Mouse (Mus musculus) splenic B cell, adult 2 months (primary cell): ENCODE measurements at regions not wholly inside any gene's neighbourhood (a gene's known extent, or its start where the extent isn't known, plus 50 kb on each side); places are given as distances from the start of the nearest gene placed in this dataset.

Experiments used
- DNase-seq: peaks from one replicate; pipeline ENCODE4 v3.0.0-alpha.2; 2011; ENCODE audit warnings: low read depth, low spot score
- H3K27me3 ChIP-seq: 2 replicates; pipeline ENCODE4 v1.6.1; 2012; ENCODE audit warnings: mild to moderate bottlenecking, low read length, moderate library complexity, mixed read lengths; ENCODE audit not compliant: control insufficient read depth, poor library complexity, insufficient read depth, severe bottlenecking
- H3K36me3 ChIP-seq: 2 replicates; pipeline ENCODE4 v1.6.1; 2012; ENCODE audit warnings: mild to moderate bottlenecking, low read length, moderate library complexity, mixed read lengths; ENCODE audit not compliant: control insufficient read depth, poor library complexity, insufficient read depth, severe bottlenecking

DNA sequence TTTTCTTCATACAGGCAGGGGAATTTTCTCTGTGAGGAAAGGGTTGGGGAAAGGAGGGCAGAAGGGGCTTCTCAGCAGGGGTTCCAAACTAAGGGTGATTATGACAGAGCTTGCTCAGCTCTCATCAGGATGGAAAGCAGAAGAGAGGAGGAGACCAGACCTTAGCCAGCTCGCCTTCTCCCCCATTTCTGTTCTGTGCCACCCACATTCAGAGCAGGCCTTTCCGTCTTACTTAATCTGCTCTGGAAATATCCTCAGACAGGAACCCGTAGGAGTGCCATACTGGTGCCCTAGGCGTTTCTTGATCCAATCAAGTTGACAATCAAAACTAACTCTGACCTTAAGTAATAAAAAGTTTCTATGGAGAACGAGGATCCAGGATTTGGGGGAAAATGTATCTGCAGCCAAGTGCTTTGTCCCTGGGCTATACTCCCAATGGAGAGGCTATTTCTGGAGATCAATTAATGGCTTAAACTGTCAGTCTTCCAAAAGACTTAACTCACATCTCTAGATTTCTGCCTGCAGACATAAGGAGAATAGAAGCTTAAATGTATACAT, 258.6 kb downstream of the Kcnj2 start:
- DNase-seq, result no peak
- no peaks in the 10 kb centered on the region for H3K36me3 ChIP-seq
- no peaks in the 10 kb centered on the region for H3K27me3 ChIP-seq

DNA sequence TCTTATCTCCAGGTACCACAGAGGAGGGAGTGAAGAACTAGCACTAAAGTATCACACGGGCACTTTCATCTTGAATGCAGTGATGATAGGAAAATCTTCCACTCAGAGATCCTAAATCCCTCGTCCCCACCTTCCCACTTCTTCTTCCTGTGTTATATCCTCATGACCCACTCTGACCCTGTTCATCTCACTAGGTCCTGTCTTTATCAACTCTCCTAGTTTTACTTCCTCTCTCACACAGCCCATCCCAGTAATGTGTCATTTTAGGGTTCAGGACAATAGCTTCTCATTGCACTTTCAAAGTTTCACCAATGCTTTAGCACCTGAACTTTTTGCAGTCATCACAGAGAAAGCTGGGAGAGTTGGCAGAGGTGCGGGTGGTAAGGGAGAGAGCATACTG, 261.0 kb downstream of the Kcnj2 start:
- no peaks in the 10 kb centered on the region for H3K36me3 ChIP-seq
- no peak for DNase-seq
- H3K27me3 ChIP-seq, result no peaks in the 10 kb centered on the region

DNA sequence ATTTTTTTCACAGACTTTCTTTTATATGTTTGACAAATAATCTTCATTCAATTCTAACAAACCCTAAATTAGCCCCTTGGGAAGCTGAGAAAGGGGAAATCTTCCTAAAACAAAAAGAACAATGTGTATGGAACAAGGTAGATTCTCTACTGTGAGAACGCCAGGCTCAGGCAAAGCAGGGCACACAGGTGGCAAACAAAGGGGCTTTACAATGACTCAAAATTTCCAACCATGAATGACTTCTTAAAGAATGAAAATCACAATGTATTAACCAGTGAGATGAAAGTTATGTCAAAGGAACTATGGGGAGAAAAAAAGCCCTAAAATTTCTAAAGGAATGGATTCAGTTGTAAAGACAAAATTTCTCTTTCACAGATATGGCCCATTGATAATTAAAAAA, 262.3 kb downstream of the Kcnj2 start:
- no peaks in the 10 kb centered on the region for H3K36me3 ChIP-seq
- H3K27me3 ChIP-seq, result no peaks in the 10 kb centered on the region
- DNase-seq, result no peak

DNA sequence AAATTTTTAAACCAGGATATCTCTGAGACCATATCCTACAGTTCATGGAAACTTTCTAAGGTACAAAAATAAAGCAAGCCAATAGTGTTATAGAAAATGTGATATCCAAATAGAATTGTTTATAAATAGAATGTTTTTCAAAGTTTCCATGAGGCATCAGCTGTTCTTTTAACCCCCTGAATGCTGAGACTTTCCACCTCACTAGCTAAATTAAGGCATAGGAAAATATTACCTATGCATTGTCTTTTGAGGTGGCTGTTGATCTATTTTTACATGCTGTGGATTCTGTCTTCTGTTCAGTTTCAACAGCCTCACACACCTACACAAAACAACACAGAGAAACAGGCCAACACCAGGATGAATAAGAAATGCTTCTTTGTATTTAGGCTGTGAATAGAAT, 265.6 kb downstream of the Kcnj2 start:
- no peak for DNase-seq
- Histone ChIP-seq H3K36me3 (no peaks in the 10 kb centered on the region), H3K27me3 (no peaks in the 10 kb centered on the region)

DNA sequence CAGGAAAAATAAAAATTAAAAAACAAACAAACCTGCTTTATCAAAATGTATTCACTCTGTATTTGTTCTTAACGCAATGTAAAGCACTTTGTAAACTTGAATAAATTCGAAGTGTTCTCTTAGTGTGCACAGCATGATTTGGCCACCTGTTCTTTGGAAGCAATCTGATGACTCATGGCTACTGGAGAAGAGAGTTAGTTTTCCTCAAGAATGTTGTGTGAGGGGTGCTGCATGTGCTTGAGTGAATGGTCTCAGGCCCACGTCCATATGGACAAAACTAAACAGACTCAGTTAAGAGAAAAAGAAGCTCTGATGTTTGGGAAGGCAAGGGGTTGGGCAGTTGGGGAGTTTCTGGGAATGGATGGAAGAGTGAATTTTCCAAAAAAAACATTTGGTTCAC, 267.1 kb downstream of the Kcnj2 start:
- H3K27me3 ChIP-seq, result no peaks in the 10 kb centered on the region
- no peak for DNase-seq

DNA sequence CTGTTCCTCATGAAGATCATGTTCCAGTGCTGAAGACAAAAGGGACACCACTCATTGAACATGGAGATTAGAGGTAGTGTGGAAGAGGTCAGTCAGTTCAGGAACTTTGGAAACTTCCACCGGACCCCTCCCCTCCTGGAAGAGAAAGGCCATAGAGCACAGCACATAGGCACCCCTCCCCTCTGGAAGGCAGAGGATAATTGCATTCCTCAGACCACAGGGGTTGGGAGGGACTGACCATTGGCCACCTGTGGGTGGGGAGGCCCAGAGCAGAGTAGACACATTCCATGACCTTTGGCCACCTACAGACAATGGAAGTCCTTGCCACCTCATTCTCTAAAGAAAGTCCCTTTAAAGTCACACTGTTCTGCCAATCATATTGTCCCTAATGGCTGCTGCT, 281.6 kb downstream of the Kcnj2 start:
- no peaks in the 10 kb centered on the region for H3K27me3 ChIP-seq
- DNase-seq, result no peak
- no peaks in the 10 kb centered on the region for H3K36me3 ChIP-seq

More for the DNA sequence above, 267.1 kb downstream of the Kcnj2 start:
- H3K36me3 ChIP-seq, result no peaks in the 10 kb centered on the region

DNA sequence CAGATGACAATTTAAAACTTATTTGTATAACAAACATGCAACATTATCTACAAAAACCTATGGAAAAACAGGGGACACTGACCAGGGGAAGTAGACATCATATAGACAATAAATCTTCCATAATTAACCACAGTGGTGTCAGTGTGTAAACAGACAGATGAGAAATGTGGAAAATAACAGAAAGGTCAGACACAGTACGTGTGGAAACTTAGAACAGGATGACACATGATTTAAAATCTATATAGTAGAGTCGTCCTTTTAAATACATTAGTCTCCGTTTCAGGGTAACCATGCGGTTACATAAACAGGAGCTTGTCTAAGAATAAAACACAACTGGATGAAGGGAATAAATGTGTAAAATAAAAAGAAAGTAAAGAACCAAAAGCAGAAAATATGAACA, 284.1 kb downstream of the Kcnj2 start:
- DNase-seq, result no peak
- no peaks in the 10 kb centered on the region for H3K27me3 ChIP-seq
- no peaks in the 10 kb centered on the region for H3K36me3 ChIP-seq

DNA sequence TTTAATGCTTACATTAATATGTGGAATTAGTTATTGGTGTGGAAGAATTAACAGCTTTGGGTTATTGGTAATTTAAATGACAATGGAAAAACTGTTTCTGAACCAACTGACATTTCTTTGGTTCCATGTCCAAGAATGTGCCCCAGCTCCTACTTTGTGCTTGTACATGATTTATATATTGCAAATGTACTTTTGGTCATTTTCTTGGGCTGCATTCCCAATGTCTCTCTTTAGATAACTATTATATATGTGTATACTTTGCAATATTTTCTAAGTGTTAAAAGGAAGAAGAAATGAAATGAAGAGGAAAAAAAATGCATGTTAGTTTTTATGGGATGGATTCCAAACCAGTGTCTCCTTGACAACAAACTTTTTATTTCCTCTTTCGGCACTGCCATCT, 297.4 kb downstream of the Kcnj2 start:
- no peaks in the 10 kb centered on the region for H3K27me3 ChIP-seq
- H3K36me3 ChIP-seq, result no peaks in the 10 kb centered on the region
- no peak for DNase-seq

DNA sequence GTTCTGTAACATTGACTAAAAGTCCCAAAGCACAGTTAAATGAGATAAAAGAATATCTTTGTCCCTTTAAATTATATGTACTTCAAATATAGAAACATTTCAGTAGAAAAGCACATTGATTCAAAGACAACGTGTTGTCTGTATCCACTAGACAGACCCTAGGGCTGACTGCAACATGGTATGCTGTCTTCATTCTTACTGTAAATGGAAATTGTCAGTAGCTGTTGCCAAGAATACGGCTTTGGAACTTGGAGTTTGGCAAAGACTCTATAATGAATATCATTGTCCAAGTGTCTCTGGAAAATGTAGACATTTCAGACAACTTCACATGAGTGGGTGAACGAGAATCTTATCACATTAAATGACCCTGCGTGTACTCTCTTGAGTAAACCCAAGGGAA, 311.2 kb downstream of the Kcnj2 start:
- no peaks in the 10 kb centered on the region for H3K27me3 ChIP-seq
- DNase-seq, result no peak
- H3K36me3 ChIP-seq, result no peaks in the 10 kb centered on the region

DNA sequence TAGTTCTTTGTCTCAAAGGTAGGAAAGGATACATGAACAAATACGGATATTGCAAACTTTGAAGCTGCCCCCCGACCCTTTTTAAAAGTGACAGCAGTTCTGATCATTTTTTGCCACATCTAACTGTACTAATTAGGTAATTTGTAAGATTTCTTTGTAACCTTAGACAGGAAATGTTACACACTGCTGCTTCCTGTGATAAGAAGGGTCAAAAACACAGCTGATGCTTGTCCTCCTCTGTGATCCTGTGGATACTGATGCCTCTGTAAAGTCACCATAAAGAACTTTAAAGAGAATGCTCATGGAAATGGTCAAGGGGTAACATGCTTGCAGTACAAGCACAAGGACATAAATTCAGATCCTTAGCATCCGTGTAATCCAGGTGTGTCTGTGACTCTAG, 313.9 kb downstream of the Kcnj2 start:
- Histone ChIP-seq H3K27me3 (no peaks in the 10 kb centered on the region), H3K36me3 (no peaks in the 10 kb centered on the region)
- no peak for DNase-seq

DNA sequence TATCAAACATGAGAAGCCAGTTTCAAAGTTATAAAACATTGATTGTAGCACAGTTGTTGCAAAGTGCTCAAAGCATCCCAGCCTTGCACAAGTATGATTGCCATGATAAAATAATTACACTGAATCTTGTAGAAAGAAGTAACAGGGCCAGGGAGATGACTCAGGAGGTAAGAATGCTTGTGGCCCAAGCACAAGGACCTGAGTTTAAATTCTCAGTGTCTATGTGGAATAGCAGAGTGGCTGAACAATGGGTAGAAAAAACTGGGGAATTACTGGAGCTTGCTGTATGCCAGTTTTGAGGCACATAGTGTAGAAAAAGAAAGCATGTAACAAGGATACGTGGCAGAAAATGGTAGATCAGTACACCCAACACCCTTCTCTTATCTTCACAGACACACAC, 332.7 kb downstream of the Kcnj2 start:
- H3K27me3 ChIP-seq, result no peaks in the 10 kb centered on the region
- no peaks in the 10 kb centered on the region for H3K36me3 ChIP-seq
- no peak for DNase-seq

DNA sequence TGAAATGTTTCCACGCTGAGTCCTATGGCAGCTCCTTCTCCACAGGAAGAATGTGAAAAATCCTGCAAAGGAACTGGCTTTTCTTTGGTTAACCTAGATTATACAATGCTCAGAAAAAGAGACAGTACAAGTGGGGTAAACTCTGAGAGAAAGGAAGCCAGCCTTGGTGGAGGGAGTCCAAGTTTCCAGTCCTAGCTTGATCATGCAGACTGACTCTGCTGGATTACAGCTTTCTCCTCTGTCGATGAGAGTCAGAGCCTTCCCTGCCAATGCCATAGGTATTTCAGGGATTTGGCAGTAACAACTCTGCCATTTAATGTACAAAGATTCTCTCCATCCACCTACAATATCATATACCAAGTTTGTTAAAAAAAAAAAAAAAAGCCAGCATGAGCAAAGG, 343.3 kb downstream of the Kcnj2 start:
- DNase-seq, result no peak
- Histone ChIP-seq H3K27me3 (no peaks in the 10 kb centered on the region), H3K36me3 (no peaks in the 10 kb centered on the region)

DNA sequence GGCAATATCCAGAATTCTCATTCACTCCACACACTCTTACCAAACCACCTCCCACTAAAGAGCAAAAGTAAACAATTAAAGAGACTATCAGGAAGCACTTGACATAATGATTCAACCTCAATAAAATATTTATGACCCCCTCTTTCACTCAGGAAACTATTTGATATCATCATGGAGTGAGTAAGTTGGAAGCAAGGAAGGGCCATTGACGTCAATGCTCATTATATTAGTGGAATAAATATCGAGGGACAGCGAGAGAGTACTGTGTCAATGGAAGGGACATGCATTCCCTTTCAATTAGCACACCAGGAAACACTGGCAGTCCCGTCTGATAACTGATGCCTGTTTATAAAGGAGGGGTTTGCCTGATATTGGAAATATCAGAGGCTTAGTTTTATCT, 358.9 kb downstream of the Kcnj2 start:
- Histone ChIP-seq H3K36me3 (no peaks in the 10 kb centered on the region), H3K27me3 (no peaks in the 10 kb centered on the region)
- no peak for DNase-seq

DNA sequence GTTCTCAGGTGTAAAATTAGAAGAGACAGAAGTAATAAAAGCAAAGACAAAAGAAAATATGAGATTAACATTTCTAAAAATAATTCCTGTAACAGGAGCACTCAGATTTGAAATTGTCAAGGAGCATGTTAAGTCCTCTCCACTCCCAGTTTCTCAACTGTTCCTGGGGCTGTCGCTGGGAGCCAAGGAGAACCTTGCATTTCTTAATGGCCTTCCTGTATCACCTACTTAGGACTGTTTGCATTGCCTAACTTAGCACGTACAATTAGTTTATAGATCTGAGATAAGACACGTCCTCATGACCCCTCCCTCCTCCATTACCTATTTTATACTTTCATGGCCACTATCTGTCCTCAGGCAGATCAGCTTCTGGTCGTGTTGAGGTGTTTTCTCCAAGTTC, 360.8 kb downstream of the Kcnj2 start:
- DNase-seq, result no peak

DNA sequence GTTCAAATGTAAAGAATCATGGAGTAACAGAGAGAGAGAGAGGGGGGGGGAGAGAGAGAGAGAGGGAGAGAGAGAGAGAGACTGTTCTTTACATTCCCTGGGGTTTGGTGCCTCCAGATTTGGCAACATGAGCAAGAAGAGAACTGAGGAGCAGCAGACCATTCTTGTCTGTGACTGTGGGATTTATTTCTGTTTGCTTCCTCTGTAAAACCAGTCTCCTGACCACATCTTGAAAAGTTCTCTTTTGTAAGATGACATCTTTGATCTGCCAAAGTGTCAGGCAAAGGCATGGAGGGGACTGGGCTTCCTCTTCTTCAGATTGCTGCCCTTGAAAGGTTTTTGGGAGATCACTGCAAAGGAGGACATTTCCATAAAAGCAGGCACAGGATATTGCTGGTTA, 376.3 kb downstream of the Kcnj2 start:
- no peak for DNase-seq
- Histone ChIP-seq H3K27me3 (no peaks in the 10 kb centered on the region), H3K36me3 (no peaks in the 10 kb centered on the region)

More for the DNA sequence above, 360.8 kb downstream of the Kcnj2 start:
- Histone ChIP-seq H3K36me3 (no peaks in the 10 kb centered on the region), H3K27me3 (no peaks in the 10 kb centered on the region)

DNA sequence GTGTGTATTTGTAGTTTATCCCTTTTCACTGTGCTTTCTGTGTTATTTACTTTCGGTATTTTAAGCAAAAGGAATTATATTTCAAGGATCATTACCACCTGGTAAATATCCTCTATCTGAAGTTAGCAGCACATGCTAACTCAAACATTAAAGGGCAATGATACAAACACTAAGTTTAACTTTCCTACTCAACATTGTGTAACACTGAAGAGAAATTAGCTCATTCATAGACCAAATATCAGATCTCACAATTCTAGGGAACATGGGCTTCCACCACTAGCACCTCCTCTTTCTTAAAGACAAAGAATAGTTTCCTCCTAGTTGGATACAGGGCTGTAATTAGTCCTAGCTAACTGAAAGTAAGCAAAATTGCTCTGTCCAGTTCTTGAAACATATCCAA, 377.4 kb downstream of the Kcnj2 start:
- Histone ChIP-seq H3K36me3 (no peaks in the 10 kb centered on the region), H3K27me3 (no peaks in the 10 kb centered on the region)
- no peak for DNase-seq
